Mouse (Mus musculus) cerebellum, adult 2 months (tissue): Measurements from ENCODE around the gene Pex14.

Source experiments
- CTCF ChIP-seq: fragments of 200-500 bp; IDR thresholded peaks from 2 replicates; pipeline ENCODE4 v1.5.1; 2011; ENCODE audit warnings: low read depth, mild to moderate bottlenecking, control low read depth, low read length, moderate library complexity, borderline replicate concordance; ENCODE audit not compliant: insufficient read depth
- POLR2A ChIP-seq: fragments of 200-500 bp; IDR thresholded peaks from 2 replicates; pipeline ENCODE4 v1.6.1; 2011; ENCODE audit warnings: low read length, control low read depth, borderline replicate concordance; ENCODE audit not compliant: insufficient read depth

- no peak for TF ChIP-seq CTCF
- no peak for TF ChIP-seq POLR2A
Observed at GRCm38 (mm10) chr4:149036592-149036991, 63.1 kb downstream of the Pex14 start.
